Comparison of ENCODE assay signal across 11 mouse cellular contexts in genomic region chr3:144717835-144718234, GRCm38 (mm10). TPM values are rescaled to one million over a fixed set of nuclear protein-coding genes. Genes with fewer than 3 reads are reported as not detected.
A peak's percentile ranks its signal among the peaks of the same experiment; 100 is the strongest.
DNase-seq lines count a peak whose midpoint lies in the region; ATAC-seq lines count a peak whose summit lies in the region.
"Had no signal": no experiment of that assay in that cellular context is flagged by ENCODE, and none has a peak within 500 bp of the region (broad histone marks: within the 10 kb centered on the region; RNA-seq: fewer than 3 reads in every experiment).

No protein-coding gene starts in this region.

- H3K4me1 ChIP-seq in heart, embryonic 11.5 days (ENCODE audit: control insufficient read depth, insufficient read depth, low read length), result peaks cover 30% of the 10 kb centered on the region
- peaks cover 24% of the 10 kb centered on the region for H3K4me1 ChIP-seq in liver, embryonic 11.5 days (replicated peaks; ENCODE audit: control insufficient read depth, insufficient read depth, low read length)

- H3K27me3 ChIP-seq in heart, embryonic 11.5 days (ENCODE audit: control insufficient read depth, insufficient read depth, low read length), result no peaks in the 10 kb centered on the region
- H3K27me3 ChIP-seq in liver, embryonic 11.5 days (replicated peaks; ENCODE audit: control insufficient read depth, insufficient read depth, low read length), result no peaks in the 10 kb centered on the region

- intact Hi-C loops in heart, postnatal 14 days (cut with DNase I), result loop anchor here (10.0 kb wide), 1 partner anchor 513 kb away; the partner anchor contains the start of gene Lmo4

- H3K27ac ChIP-seq in heart, embryonic 11.5 days (ENCODE audit: low read depth, low read length), result no peak overlapping the region
- H3K27ac ChIP-seq in liver, embryonic 11.5 days (ENCODE audit: low read depth, low read length), result no peak overlapping the region

- H3K9ac ChIP-seq in heart, embryonic 11.5 days (ENCODE audit: low read depth, low read length), result 0 out of 2 replicates have a peak overlapping the region, but pooled peaks have one; percentile 28
- no peak overlapping the region; the same call in 1 of the 2 replicates for H3K9ac ChIP-seq in liver, embryonic 11.5 days (ENCODE audit: low read depth, low read length)

- no peaks in the 10 kb centered on the region for H3K36me3 ChIP-seq in heart, embryonic 11.5 days (ENCODE audit: control insufficient read depth, insufficient read depth, low read length)
- H3K36me3 ChIP-seq in liver, embryonic 11.5 days (ENCODE audit: control insufficient read depth, insufficient read depth, low read length), result no peaks in the 10 kb centered on the region

- H3K4me3 ChIP-seq in heart, embryonic 11.5 days (ENCODE audit: low read depth, low read length), result no peak overlapping the region
- H3K4me3 ChIP-seq in liver, embryonic 11.5 days (ENCODE audit: low read depth, low read length), result 0 out of 2 replicates have a peak overlapping the region, but pooled peaks have one; percentile 10

- DNase-seq in heart, postnatal 14 days, result no peak
- peak; percentile 20 for DNase-seq in urinary bladder, postnatal 14 days (ENCODE audit: low spot score)
- DNase-seq in urinary bladder, postnatal 4 days (ENCODE audit: low spot score in 2 of 2), result no peak
- no peak for DNase-seq in liver, embryonic 11.5 days (ENCODE audit: low spot score)
- no peak for DNase-seq in adrenal gland, postnatal 14 days
- DNase-seq: gastrocnemius, postnatal 10 days; lung, postnatal 14 days; right cerebral cortex, postnatal 4 days had no signal

- ATAC-seq in heart, embryonic 11.5 days (replicated peaks; ENCODE audit: insufficient number of reproducible peaks, low FRiP score, low TSS enrichment), result no peak
- no peak for ATAC-seq in liver, embryonic 11.5 days (replicated peaks; ENCODE audit: low FRiP score)
- ATAC-seq in inflammation-experienced regulatory T-cells, adult 6 months, result no peak
- ATAC-seq in megakaryocyte progenitor cell, adult 5-6 weeks (replicated peaks; ENCODE audit: poor library complexity), result no peak

- WGBS in heart, embryonic 11.5 days (ENCODE audit: insufficient replicate concordance), result 86% methylated on average over 6 of the region's 6 CpGs
- 89% methylated on average over 6 of the region's 6 CpGs for WGBS in liver, embryonic 11.5 days

- H3K9me3 ChIP-seq in heart, embryonic 11.5 days (replicated peaks; ENCODE audit: control insufficient read depth, low read length), result no peaks in the 10 kb centered on the region
- H3K9me3 ChIP-seq in liver, embryonic 11.5 days (ENCODE audit: control insufficient read depth, low read length), result no peaks in the 10 kb centered on the region

- peak overlapping the region; percentile 49 for H3K4me2 ChIP-seq in heart, embryonic 11.5 days
- peak overlapping the region; percentile 44 for H3K4me2 ChIP-seq in liver, embryonic 11.5 days

RNA-seq across cellular contexts. Expression of gene Sh3glb1, which starts 2.3 kb away (rescaled TPM):
- 133 and 139 TPM in 2 replicates for polyA plus RNA-seq in heart, embryonic 11.5 days (2014; fragmentation: Nextera tagmentation; extraction: Ambion mirVana)
- 100 to 1,000 TPM; 292 to 300 TPM for total RNA-seq in heart, postnatal 14 days (2021)
- polyA plus RNA-seq in liver, embryonic 11.5 days (2014; fragmentation: Nextera tagmentation; extraction: Ambion mirVana), result 97.7 and 100 TPM in 2 replicates
- polyA plus RNA-seq in inflammation-experienced regulatory T-cells, adult 6 months (2017; shearing (Covaris generic)), result 10 to 100 TPM; 52.5 to 76.1 (median 62.4) TPM
- 266 and 290 TPM in 2 replicates for total RNA-seq in adrenal gland, postnatal 14 days (2021)
- total RNA-seq in megakaryocyte progenitor cell, adult 5-6 weeks (2015), result 54.3 and 70.0 TPM in 2 replicates
- 25.5 and 30.3 TPM in 2 replicates for total RNA-seq in megakaryocyte progenitor cell, adult 5-6 weeks (2017)

RNA-seq across cellular contexts. Expression of gene Clca3a1, which starts 42.9 kb away (rescaled TPM):
- 18.8 and 20.5 TPM in 2 replicates for polyA plus RNA-seq in heart, embryonic 11.5 days (2014; fragmentation: Nextera tagmentation; extraction: Ambion mirVana)
- 1 to 10 TPM; 2.2 to 2.8 TPM for total RNA-seq in heart, postnatal 14 days (2021)
- polyA plus RNA-seq in liver, embryonic 11.5 days (2014; fragmentation: Nextera tagmentation; extraction: Ambion mirVana), result 3.0 and 3.1 TPM in 2 replicates
- polyA plus RNA-seq in inflammation-experienced regulatory T-cells, adult 6 months (2017; shearing (Covaris generic)), result not detected
- total RNA-seq in adrenal gland, postnatal 14 days (2021), result 8.4 and 8.9 TPM in 2 replicates
- total RNA-seq in megakaryocyte progenitor cell, adult 5-6 weeks (2015), result 1.7 and 2.0 TPM in 2 replicates
- 0.92 and 2.3 TPM in 2 replicates for total RNA-seq in megakaryocyte progenitor cell, adult 5-6 weeks (2017)
